Mouse (Mus musculus) hindlimb bud, embryonic 11.5 days (tissue): Measurements from ENCODE around the gene Mmp24.
A peak's percentile ranks its signal among the peaks of the same experiment; 100 is the strongest.
"Not testable (repeated sequence)": the region's sequence is repeated elsewhere in the genome, so short reads cannot be mapped to it uniquely, and the experiment has no call there.

Experiments
- DNase-seq: peaks from one replicate; pipeline ENCODE4 v3.0.0-alpha.2; 2012; ENCODE audit warnings: low read depth, low spot score; ENCODE audit errors: extremely low spot score

The Mmp24 gene

DNA sequence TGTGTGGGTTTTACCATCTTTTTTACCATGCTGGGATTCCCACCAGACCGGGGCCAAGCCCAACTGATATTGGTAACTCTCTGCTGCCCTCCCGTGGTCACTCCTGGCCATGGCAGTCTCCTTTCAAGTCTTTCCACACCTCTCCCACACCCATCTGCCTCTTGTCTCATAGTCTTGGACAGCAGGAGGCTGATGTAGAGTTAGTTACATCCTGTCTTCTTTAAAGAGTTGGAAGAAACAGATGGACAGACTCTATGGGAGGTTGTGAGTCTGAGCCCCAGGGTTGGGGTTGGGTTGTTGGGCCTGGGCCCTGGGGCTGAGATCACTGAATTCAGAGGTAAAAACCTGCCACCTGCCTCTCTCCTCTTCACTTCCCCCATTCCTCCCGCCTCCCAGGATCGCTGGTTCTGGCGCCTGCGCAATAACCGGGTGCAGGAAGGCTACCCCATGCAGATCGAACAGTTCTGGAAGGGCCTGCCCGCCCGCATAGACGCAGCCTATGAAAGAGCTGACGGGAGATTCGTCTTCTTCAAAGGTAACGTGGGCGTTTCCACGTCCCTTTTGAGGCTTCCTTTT, 36.8 kb downstream of the Mmp24 start:
- DNase-seq, result peak; percentile 57

DNA sequence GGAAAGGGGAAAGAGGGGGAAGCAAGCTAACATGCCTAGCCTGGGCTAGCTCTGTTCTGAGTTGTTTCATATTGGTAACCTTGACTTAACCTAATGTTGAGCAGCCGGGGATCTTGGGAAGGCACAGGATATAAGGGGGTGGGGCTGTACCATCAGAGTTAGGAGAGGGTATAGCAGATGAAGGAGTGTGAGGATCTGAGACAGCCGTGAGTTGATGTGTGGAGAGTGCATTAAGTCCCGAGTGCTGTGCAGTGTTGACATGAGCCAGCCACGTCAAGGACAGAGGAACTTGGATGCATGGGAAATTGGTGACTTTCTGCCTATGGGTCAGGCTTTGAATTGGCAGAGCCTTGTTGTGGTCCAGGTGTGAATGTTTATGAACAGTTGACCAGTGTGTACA, 37.5 kb downstream of the Mmp24 start:
- no peak for DNase-seq

GRCm38 (mm10) chr2:155814829-155815228, 39.7 kb downstream of the Mmp24 start:
- DNase-seq, result no peak

- DNase-seq, result no peak
Observed at GRCm38 (mm10) chr2:155816179-155816578, 41.0 kb downstream of the Mmp24 start.

DNA sequence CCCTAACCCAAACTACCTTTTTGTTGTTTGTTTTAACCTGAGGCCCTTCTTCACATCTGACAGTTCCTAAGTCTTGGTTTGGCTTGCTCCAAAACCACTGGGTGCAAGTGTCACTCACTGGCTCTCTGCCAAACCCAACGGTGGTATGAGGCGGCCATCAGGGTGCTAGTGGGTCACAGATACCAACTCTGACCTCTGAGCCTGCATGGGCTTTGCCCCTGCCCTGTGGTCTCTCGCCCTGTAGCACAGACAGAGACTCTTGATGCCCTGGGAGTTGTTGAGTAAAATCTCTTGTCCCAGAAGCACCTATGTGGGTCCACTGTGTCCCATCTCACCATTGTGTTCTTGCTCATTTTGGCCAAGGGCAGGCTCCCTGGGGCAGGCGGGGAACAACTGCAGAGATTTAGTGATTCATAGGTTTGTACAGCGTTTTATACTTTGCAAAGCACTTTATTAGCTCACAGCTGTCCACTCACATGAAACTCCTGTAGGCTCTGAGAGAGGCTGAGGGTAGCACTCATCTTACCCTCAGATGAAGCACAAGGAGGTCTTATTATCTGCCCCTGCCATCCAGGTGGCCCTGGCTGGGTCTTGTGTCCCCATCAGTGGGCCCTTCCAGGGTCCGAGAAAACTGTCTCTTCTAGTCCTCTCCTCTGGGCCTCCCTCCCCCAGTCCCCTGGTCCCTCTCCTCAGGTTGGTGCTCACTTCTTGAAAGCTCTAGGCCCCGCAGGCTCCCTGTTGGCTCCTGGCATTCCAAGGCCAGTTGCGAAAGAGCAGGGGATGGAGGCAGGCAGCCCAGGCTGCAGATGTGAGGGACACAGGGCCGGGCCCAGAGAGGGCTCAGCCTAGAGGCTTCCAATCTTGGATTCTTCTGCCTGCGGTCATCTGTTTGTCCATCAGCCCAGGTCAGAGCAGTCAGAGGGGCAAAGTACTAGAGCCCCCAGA, 42.4 kb downstream of the Mmp24 start:
- DNase-seq, result no peak

DNA sequence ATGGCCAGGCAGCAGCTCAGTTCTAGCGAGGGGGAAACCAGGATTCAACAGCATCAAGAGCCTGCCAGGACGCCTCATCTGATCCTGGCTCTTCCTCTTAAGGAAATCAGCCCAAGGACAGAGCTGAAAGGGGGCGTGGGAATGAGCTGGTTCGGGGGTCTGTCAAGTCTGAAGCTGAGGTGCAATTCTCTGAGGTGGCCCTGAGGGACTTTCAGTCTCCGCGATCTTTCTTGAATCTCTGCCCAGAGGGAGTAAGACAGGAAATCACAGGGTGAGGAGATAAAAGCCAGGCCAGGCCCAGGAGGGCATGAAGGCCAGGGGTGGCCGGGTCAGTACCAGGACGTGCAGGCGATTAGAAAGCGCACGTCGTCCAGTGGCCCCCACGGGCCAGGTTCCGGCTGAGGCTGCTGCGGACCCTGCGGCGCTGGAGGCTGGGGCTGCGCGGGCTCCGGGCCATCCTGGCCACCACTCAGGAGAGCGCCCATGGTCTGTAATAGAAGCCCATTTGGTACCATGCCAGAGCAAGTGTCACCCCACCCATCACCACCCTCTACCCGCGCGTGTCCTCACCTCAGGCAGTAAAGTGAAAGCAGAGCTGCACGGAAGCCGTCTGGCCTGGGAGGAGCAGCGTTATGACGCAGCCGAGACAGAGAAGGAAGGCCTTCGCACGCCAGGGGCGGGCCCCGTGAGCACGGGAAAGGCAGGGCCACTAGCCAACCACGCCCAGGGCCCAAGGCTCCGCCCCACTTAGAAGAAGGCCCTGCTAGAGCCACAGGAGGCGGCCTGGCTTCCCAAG, 43.7 kb downstream of the Mmp24 start:
- DNase-seq, result peak; percentile 47

DNA sequence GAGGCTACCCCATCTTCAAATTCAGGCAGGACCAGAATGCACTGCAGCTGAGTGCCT, 44.1 kb downstream of the Mmp24 start, which contains the start of gene BC029722:
TSS of gene BC029722 (minus strand) at position 35 of the 57 bp plus-strand sequence.
- DNase-seq, result no peak

DNA sequence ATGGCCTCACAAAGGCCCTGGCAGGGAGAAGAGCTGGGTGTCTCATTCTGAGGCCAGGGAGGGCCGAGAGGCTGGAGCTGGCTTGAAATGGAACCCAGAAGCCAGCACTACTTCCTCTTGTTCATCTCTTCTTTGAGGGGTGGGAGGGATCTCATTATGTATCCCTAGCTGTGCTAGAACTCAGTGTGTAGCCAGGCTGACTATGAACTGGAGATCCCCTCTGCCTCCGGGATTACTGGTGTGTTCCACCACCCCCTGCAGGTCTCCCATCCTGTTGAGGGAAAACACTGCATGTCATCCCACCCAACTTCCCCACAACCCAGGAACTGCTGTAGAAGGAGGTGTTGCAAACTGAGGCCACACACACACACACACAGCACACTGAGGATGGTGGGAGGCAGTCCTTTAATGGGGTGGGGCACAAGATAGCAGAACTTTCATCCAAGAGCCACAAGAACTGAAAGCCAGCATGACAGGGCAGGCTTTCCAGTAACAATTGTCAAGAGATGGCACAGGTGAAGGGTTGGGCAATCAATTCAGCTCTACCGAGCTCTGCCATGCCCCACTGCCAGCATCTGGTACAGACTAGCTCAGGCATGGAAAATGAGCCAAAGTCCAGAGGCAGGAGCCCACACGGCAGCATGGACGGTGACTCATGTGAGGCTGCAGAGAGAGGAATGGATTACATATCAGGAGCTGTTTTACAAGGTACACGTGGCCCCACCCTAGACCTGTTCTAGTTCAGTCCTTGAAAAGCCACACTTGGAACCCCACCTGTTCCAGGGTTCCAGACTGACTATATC, 44.5 kb downstream of the Mmp24 start:
- DNase-seq, result no peak

DNA sequence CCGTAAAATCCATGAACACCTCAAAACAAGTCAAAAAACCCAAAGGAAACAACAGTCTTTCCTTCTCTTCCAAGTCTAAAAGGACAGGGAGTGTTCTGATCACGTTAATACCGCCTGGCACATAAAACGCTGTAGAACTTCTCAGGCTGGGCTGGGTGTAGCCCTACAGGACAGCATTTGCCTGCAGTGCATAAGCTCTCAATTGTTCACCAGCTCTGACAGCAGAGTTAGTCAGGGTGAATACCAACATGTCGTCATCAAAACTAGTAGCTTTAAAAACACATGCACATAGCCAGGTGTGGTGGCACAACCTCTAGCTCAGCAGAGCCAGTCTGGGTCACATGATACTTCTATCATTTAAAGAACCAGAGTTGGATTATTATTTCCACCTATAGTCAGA, 45.6 kb downstream of the Mmp24 start:
- no peak for DNase-seq

DNA sequence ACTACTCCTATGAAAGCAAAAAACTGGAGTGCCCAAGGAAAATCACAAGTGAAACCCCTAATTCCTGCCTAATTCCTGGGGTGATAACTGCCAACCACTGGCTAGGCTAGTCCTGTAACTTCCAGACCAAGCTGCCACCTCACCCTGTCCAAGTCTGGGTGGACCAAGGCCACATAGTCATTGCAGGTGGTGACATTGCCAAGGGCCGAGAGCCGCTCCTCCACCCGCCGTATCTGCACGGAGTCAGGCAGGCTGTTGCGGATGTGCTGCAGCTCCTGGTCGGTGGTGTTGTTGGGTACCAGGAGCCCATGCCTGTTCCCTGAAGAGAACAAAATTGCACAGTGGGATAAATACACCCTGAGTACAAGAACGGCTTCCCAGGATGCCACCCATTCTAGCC, 48.6 kb downstream of the Mmp24 start:
- no peak for DNase-seq

DNA sequence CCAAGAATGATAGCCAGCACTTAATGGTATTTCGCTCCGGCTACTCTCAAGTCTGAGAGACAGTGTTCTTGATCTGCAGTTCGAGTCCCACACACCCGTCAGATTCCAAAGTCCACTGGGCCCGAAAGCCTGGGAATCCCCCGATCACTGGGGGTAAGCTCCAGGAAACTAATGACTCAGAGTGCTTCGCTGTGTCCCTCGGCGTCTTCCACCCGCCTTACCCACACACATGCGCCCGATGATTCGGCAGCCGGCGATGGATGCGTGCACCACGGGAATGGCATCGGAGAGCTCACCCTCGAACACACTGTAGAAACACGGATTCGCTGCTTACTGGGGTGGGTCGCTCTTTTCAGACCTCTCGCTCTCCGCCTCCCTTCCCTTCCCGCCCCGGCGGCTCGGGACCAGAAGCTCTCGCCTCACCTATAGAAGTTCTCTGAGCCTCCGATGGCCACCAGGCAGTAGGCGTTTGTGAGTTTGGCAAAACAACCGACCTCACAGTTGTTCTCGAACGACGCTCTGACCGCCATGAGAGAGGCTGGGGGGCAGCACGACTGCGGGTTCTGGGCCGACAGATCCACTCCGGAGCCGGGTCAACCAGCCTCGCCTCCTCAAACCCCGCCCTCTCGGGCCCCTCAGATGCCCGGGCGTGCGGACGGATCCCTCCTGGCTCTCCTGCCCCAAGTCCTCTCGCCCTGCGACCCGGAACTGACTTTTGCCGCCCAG, 50.9 kb downstream of the Mmp24 start:
- DNase-seq, result no peak

GRCm38 (mm10) chr2:155826630-155827424, 51.7 kb downstream of the Mmp24 start, which contains the start of gene Eif6:
Eif6 (minus strand) TSS chr2:155826925.
- DNase-seq, result peak; percentile 50

DNA sequence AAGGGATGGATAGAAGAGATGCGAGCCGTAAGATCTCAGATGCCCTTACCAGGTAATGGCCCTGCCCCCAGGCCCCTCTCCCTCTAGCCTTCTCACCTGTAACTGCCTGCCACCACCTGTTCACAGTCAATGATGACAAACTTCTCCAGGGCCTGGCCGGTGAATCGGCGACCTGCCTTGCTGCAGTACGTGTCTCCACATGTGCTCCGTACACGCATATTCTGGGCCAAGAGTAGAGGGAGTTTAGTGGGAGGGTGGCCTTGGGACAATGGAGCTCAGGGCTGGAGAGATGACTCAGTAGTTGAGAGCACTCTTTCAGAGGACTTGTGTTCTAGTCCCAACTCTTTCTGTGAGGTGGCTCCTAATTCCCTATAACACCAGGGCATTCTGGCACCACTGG, 55.7 kb downstream of the Mmp24 start:
- no peak for DNase-seq

DNA sequence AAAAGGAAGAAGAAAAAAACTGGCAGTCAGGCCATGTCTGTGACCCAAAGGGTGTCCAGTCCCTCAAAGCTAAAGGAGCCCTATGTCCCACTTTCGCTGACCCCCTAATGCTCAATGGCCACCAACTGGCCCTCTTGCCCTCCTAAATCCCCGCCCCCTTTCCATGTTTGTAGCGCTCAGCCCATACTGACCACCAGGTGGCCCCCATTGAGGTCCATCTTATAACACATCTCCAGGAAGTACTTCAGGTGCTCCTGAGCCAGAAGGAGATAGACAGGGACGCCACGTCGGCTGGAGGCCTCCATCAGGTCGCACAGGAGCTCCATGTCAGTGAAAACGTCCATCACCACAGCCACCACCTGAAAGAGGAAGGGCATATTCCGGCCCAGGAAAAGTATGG, 56.2 kb downstream of the Mmp24 start:
- DNase-seq, result no peak

DNA sequence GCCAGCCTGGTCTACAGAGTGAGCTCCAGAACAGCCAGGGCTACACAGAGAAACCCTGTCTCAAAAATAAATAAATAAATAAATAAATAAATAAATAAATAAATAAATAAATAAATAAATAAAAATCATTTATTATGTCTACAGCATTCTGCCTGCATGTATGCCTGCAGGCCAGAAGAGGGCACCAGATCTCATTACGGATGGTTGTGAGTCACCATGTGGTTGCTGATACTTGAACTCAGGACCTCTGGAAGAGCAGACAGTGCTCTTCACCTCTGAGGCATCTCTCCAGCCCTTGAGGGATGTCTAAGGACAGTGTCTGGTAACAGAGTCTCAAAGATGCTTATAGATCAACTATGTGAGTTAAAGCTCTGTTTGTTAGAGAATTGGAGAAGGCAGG, 56.9 kb downstream of the Mmp24 start:
- DNase-seq, result not testable (repeated sequence)

DNA sequence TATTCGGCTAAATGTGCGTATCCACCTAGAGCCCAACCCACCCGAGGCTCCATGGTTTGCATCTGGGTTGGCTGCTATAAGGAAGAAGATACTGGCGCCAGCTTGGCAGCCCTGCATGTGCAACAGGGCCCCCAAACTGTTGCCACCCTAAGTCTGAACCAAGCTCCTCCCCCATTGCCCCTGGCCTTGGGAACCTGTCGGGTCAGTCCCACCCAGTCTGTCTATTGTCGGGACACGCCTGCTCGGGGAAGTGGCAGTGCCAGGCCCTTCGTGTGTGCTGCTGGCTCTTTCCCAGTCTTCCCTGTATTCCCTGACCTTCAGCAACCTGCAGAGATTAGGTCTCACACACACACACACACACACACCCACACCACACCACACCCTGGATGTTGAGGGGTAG, 59.6 kb downstream of the Mmp24 start, which contains the start of gene Fam83c:
TSS of gene Fam83c (minus strand) at position 123 of the 400 bp plus-strand sequence.
- DNase-seq, result no peak

DNA sequence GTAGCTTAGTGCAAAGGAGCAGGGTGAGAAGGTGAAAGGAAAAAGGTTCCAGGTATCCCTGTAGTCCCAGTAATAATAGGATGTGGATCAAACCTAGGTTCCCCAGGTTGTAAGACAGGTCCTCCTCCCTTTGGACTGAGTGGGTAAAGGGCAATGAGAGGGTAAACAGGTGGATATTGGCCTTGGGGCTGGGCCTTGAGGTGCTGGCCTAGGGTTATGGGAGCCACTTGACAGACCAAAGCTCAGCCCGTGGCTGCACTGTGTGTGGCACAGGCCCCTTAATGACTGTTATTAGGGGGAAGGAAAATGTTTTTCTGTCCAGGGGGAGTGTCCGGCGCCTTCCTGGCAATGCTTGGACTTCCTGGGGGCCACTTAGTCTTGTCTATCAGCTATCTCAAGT, 62.8 kb downstream of the Mmp24 start:
- no peak for DNase-seq

DNA sequence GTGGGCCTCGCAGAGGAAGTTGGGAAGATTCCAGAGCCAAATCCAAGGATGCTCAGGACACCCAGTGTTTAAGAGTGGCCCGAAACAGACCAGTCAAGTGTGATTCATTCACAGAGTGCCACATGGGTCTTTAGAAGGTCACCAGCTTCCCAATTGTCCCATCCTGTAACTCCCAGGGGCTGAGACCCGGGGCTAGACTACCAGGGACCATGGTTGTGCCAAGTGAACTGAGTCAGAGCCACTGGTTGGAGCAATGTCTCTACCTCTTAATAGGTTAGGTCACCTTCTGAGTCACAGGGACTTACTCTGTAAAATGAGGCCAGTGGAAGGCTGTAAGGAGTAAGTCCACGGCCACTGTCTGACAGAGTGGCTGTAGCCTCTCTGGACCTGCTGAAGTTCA, 63.8 kb downstream of the Mmp24 start:
- DNase-seq, result no peak

GRCm38 (mm10) chr2:155846930-155847329, 71.8 kb downstream of the Mmp24 start:
- DNase-seq, result no peak

GRCm38 (mm10) chr2:155848291-155848690, 73.1 kb downstream of the Mmp24 start:
- peak; percentile 76 for DNase-seq
